Mouse (Mus musculus) neutrophil, adult 59 days (primary cell): ENCODE data around the gene Uchl4. TPM values are rescaled to one million over a fixed set of nuclear protein-coding genes. Genes with fewer than 3 reads are reported as not detected.

Source experiments
- total RNA-seq, 2 experiments: library from RNA; stranded (reverse); gene quantifications; 1 replicate in 1 of 2; 2 replicates in 1 of 2; pipeline ENCODE4 v1.2.4; 2023

Gene Uchl4
- total RNA-seq = 1 to 10 TPM in 1 of 2 experiments, not detected in 1; 1.2 TPM

GRCm38 (mm10) chr9:64234768-64235435 is at the start of gene Uchl4:
Gene Uchl4, plus strand, starts transcription at chr9:64235201.

DNA sequence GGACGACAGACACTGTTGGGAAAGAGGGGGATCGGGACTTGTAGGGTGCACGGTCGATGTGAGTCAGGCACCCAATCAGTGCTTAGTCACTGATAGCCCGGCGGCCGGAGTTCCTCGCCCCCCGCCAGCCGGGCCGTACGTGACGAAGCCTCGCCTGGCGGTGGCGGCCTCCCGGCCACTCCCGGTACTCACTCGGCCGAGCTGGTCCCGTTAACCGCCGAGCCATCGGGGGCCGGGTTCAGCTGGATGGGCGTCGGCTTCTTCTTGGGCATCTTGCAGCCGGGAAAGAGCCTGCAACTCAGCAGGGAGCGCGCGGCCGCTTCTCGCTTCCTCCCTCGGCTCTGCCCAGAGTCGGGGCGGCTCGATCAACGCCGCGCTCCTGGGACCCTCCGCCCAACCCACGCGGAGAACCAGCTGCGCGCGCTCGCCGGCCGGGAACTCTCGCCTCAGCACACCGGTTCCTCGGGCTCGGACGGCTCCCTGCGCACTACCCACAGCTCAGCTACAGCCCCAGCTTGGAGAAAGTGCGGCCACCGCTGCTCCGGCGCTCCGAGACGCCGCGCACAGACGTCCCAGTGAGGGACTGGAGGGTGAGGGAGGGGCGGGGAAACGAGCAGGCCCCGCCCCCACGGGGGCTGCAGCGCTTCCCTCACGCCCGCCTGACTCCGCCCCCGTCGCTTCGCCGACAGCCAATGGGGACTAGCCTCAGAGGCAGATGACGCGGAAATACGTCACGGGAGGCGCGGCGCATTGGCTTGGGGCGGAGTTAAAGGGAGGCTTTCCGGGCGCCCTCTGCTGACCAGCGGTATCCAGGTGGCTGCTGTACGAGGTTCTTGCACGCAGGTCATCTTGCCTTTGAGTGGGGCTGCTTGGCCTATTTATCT is 18.3 kb downstream of the Uchl4 start, which contains the start of gene Map2k1:
Map2k1 (minus strand) TSS at position 611 of the 884 bp plus-strand sequence.

DNA sequence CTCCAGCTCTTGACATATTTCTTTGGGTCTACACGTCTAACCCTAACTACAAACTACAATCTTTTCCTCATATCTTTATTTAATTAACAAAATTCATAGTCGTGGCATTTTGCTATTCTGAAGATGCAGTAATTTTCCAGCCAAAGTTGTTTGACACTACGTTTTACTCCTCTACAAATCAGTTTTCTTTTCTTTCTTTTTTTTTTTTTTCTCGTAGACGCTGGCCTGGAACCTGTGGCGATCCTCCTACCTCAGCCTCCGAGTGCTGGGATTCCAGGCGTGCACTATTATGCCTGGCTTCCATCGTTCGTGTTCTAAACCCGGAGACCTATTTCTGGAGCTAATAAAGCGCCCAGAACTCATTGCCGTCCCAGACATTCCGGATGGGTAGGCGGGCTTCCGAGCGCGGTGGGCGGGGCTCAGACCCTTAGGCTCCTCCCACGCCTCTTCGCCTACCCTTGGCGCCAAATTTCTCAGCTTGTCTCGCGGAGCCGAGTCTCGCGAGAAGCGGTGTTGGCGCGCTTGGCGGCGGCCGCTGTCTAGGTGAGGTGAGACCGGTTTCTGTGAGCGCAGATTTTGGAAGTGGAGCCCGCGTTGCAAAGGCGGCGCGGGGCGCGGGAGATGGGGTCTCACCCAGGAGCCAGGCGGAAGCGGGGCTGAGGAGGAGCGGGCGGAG is 46.2 kb downstream of the Uchl4 start, which contains the start of gene Tipin:
Tipin (plus strand) TSS at position 477 of the 676 bp plus-strand sequence.

Other genes starting within 250 kb of the Uchl4 start
- gene Smad6, start 213.1 kb upstream of the Uchl4 start, total RNA-seq = 1 to 10 TPM; 1.1 to 2.1 TPM
- gene Lctl, start 118.1 kb upstream of the Uchl4 start, total RNA-seq = not detected
- gene Zwilch, start 62.1 kb upstream of the Uchl4 start, total RNA-seq = 10 to 100 TPM; 18.8 to 22.3 TPM
- 100 to 1,000 TPM; 617 to 686 TPM for gene Rpl4, start 61.8 kb upstream of the Uchl4 start, total RNA-seq
- 10 to 100 TPM; 30.9 to 33.0 TPM for gene Snapc5, start 55.9 kb upstream of the Uchl4 start, total RNA-seq
- 10 to 100 TPM; 84.2 to 87.7 TPM for gene Map2k1, start 18.4 kb downstream of the Uchl4 start, total RNA-seq
- gene Tipin, start 46.4 kb downstream of the Uchl4 start, total RNA-seq = 10 to 100 TPM; 35.9 to 36.4 TPM
- gene Dis3l, start 106.1 kb downstream of the Uchl4 start, total RNA-seq = 10 to 100 TPM; 10.1 to 12.9 TPM
- gene Megf11, start 150.4 kb downstream of the Uchl4 start, total RNA-seq = not detected